Mouse (Mus musculus): ENCODE results near the gene Ifngr1.

- TF ChIP-seq POLR2A (IDR thresholded peaks at IDR 0.05; ENCODE audit: low read depth, low read length) = no peak
- TF ChIP-seq CTCF (IDR thresholded peaks at IDR 0.05; ENCODE audit: extremely low read depth, insufficient read length, insufficient replicate concordance, low read depth, low read length) = no peak
These were observed 21.0 kb upstream of the Ifngr1 start for GRCm38 (mm10) chr10:19570716-19571115.
